Mouse (Mus musculus) fat pad, adult 2 months (tissue): ENCODE results near the gene Calml3.

Experiments
- DNase-seq: peaks from one replicate; pipeline ENCODE4 v3.0.0-alpha.2; 2011; ENCODE audit warnings: low read depth, low spot score; ENCODE audit errors: extremely low read depth

Calml3 gene

DNA sequence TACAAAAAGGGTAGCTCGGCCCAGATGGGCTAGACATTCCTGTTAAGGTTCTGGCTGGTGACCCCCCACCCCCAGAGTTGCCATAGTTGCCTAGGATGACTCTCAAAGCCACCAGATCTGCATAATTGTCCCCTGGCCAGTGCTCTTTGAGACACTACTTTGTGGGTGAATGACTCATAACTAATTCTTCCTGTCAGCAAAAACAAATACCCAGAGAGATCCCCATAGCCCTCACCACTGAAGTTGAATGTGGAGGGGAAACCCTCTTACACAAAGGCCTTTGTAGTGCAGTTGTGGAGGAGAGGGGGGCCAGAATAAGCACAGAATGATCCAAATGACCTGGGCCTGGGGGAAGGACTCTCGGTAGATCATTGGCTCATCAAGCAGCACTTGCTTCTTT, 21.6 kb downstream of the Calml3 start:
- DNase-seq: no peak

DNA sequence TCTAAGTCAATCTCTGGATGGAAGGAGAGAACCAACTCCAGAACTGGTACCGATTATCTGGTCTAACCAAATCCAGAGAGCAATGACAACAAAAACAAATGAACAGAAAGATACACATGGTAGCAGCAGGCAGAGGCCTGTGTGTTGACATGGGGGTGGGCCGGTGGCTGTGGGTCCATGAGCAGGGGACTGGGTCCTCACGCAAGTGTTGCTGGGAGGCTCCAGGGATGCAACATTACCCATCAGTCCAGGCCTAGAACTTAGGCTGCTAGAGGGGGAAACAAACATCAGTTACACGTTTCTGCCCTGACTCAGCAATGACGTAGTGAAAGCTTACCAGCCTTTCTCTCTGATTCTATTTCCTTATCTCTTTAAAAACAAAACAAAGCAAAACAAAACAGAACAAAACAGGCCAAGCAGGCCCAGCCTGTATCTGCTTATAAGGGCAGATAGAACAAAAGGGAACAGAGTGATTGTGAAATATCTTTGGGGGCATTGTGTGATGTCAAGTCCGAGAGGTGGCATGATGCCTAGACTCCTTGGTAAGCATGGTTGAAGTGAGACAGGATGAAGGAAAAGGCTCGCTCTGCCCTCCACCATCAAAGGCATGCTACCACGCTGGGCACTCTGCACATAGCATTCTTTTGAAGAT, 24.4 kb downstream of the Calml3 start:
- DNase-seq: no peak

DNA sequence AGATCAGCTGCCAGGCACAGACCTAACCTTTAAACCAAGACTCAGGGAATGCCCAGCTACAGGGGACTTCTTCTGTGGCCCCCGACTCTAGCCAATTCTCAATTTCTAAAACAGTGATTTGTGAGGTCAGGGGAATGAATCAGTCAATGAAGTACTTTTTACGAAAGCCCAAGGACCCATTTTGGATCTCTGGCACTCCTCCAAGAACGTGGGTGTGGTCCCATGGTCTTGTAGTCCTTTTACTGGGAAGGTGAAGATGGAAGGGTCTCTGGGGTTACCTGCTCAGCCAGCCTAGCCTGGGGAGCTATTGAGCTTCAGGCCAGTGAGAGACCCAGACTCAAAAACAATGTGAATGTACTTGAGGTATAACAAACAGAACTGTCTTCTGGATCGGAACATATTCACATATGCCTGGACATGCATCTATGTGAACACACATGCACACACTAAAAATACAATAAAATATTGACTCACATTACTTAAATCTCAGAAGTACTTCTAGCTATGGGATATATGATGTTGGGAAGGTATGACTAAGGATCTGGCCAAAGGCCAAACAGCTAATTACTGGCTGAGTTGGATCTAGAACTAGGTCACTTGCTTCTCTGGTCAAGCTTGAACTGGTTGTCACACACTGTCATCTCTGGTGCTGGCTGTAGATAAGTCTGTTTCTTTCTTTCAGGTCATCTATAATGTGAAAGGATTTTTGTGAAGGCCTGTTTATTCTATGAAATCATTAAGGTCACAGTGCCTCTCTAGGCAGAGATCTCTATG, 25.3 kb downstream of the Calml3 start:
- no peak for DNase-seq

DNA sequence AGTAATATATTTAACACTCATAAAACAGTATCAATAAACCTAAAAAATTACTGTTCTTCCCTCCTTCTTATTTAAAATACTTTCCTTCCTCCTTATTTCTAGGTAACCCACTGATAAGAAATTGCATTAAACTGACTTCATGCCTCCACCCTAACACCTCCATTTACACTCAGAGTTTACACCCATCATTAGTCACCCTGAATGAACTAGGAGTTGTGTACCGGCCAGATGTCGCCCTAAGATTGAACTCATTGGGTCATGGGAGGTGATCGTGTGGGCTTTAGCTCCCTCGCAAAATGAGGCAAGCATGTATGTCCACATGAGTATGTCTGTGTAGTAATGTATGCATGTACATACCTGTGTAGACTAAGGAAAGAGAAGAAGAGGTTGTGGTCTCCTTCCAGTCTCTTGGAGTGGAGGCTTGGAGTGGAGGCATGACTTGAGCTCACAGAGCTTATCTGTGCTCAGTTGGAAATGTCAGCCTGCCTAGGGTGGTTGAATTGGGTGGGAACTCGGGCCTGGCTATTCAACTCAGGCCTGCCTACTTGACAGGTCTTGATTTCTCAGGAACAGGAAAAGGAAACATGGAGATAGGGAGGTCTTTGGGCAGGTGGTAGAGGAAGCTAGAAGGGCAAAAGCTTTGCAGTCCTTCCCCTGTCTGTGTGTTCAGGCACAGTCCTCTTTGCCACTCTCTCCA, 26.8 kb downstream of the Calml3 start:
- DNase-seq: no peak

DNA sequence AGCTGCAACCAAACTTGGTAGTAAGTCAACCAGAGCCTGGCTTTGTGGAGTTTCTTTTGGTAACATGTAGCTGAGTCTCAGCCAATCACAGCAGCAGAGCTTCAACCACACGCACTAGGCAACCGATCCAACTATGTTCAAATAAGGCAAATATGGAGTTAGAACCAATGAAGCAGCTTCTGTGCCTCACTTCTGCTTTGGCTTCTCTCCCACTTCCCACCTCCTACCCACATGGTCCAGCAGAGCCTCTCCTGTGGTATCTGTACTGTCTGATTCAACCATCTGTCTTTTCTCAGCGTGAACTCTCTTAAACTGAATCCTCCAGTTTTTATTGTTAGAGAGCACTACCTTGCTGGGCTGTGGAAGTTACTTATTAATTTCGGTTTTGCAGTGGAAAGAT, 27.7 kb downstream of the Calml3 start:
- DNase-seq: no peak

DNA sequence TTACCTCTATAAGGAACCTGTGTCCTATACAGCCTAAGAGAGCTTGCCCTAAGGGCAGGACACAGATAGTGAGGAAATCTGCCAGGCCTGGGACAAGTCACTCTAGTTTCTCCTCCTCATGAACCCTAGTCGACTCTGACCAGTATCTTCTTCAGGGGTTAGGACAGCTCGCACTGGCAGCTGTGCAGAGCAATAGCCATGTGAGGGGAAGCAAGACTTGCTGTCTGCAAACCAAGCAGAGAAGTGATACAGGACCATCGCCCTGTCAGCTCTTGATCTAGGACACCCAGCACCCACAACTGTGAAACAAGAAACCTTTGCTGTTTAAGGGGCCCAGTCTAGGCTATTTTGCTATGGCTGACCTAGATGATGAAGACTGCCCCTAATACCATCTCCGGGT, 29.1 kb downstream of the Calml3 start:
- DNase-seq: no peak

DNA sequence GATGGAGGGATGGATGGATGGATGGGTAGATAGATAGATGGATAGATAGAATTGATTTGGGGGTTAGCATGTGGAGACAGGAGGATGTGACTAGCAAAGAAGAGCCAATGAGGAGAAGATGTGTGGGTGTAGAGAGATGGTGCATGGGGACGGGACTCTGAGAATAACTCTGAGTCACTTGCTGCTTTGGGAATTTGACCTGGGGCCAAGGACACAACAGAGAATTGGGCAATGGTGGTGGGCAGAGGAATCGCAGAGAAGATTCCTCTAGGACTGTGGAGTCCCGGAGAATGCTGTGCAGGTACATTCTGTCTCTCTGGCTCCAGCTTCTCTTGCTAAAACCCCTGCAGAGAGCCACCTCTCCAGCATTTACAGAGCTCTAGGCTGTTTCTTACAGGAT, 29.8 kb downstream of the Calml3 start:
- DNase-seq: no peak

DNA sequence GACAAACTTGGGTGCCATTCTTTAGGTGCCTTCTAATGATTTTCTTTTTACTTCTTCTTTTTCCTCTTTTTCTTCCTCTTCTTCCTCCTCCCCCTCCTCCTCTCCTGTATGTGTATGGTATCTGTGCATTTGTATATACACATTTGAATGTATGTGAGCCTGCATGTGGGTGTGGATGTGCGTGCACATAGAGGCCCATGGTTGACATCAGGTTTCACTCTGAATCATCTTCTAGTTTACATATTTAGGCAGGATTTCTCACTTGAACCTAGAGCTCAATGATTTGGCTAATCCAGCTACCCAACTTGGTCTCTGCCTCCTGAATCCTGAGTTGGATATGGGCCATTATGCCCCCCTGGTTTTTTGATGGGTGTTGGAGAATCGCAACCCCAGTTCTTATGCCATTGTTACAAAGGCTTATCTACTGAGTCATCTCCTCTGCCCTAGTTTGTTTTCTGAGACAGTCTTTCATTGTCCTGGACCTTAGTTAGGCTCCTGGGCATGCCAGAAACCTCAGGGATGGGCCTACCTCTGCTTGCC, 30.9 kb downstream of the Calml3 start:
- no peak for DNase-seq

DNA sequence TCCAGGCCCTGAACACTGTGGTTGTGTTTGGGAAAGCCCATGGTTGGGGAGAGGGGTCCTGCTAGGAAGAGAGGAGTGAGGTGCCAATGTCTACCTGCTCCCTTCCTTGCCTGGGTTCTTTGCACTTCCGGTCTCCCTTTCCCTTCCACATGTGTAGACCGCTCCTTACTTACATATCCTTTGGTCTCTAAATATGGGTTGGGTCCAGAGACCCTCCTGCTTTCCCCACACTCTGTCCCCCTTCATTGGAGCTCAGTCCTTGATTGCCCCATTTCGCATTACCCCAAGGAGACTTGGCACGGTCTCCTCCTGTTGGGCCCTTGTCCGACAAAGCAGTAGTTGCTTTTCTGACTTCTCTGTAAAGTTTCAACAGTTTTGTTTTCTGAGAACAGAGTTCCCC, 32.9 kb downstream of the Calml3 start:
- DNase-seq: no peak

DNA sequence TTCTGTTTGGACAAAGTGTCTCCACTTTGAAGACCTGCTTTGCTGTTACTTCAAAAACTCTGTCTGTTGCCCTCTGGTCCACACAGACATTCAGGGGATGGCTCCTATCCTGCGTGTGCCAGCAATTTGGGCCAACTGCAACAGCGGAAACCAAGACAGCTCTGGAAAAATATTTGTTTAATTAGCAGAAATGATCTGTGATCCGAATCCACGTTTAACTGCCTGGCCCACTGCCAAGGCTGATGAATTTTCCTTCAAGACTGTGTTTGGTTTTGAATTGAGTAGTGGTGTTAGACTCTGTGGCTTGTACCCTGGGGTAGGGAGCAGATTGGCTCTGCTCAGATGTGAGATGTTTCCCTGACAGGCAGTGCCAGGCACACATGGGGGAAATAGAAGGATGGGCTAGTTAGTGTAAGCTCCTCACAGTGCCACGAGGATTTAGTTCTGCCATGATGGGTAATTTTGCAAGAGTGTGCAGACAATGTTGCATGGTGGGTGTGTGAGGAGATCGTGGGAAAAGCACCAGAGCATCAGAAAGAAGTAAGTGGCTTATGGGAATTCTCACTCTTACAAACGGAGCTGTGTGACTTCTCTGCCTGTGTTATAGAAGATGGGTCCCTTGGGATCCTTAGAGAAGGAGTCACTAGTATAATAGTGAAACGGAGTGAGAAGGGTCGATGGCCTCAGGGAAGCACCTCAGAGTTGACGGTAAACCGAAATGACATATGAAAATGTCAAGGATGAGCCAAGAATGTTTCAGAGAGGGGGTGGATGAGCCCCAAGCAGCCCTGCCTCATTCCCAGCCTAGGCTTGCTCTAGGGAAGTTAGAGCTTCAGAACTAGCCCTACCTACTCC, 33.7 kb downstream of the Calml3 start:
- DNase-seq: no peak

DNA sequence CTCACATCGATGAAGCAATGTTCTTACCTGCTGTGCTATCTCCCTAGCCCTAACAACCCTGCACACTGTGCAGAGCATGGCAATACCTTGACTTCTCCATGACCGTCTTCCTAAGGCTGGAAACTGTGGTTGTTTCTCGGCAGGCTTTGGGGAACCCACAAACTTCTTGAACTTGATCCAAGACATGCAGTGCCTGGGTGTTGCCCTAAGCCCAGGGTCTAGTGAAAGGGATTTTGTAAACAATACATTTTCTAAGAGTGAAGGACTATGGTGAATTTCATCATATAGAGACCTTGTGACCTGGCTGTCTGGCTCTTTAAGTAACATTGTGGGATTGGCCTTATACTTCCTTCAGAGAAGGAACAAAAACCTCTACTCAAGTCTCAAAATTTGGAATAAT, 34.6 kb downstream of the Calml3 start:
- DNase-seq: no peak

DNA sequence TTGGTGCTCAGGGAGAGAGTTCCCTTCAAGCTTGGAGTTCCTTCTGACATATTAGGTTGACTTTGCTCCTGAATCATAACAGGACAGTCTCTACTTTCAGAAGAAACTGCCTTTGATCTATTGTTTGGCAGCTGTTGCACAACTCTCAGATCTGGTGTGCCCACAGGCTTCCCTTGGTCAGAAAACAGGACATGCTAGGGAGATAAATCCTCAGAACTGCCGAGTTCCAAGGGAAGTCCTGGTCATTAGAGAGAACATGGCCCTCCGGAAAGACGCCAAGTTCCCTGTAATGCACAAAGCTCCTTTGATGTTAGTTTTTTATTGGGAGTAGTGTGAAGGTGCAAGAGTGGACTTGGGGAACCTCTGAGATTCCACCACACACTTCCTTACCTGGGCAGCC, 35.5 kb downstream of the Calml3 start:
- DNase-seq: peak; percentile 99

DNA sequence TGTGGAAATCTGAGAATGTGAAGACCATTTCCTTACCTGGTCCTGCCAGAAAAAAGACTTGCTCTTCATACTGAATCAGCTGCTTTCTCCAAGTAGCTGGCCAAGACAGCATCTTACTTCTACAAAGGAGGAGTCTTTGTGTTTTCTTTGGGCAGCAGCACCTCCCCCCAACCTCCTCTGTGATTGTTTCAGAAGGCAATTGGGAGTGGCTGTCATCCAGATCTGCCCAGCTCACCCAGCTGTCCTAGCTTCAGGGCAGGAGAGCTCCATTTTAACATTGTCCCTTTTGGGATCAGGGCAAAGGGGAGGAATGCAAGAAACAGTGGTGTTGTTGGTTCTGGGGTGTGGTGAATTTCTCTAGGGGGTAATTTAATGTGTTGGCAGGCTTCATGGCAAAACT, 37.0 kb downstream of the Calml3 start:
- no peak for DNase-seq

DNA sequence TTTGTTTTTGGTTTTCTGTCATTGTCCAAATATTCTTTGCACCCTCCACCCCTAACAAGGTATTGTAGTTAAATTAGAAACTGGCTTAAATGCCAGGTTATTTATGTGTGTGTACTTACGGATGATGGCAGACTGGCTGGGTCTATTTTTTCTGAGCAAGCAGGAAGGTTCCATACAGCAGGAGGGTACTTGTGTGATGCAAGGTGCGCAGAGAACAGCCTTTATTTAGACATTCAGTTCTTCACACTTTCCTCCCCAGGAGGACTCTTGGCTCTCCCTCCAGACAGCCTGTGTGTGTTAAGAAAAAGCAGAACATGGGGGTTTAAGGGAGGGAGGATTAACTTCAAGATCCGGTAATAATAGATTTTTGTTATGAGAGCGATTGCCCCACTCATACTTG, 38.3 kb downstream of the Calml3 start:
- DNase-seq: no peak

DNA sequence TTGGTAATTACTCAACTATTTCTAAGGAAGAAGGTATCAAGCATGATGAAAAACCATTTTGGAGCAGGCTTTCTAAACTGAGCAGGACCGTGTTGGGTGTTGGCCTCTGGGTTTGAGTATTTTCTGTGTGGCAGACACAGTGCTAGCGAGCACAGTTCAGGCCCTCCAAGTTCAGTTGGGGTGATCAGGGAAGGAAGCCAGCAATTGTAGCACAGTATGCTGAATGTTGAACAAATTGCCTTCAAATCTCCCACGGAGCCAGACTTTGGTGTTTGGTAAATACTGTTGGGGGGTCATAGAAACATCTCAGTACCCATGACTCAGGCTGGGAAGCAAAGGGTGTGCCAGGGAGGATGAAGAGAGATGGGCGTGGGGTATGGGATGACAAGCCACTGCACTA, 43.0 kb downstream of the Calml3 start:
- no peak for DNase-seq

DNA sequence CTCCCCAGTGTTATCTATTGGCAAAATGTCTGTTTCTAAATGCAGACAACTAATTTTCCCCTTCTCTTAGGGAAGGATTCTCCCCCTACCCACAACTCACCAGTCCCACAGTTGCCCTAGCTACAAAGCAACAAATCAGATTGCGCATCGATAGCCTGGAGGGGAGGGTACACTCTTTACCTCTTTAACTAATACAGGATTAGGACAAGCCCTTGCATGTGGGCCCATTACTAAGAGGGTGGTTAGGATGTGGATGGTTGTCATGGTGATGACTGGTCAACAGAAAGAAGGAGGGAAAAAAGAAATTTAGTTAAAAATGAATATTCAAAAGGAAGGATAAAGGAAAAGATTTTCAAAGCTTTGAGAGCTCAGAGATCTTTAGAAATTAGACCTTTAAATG, 45.8 kb downstream of the Calml3 start:
- no peak for DNase-seq

DNA sequence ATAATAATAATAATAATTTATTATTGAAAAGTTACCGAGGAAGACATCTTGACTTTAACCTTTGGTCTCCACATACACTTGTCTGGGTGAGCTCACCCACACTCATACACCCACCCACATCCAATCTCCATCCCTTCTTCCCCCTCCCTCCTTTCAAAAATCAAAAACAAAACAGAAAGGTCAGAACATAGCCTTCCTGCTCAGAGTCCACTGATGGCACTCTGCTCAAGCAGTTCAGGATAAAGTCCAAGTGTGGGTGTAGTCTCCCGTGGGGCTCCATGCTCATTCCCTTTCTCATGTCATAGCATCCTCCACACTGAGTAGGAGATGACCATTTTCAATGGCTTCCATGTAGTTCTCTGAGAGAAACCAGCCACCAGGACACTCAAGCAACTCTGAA, 50.8 kb downstream of the Calml3 start:
- DNase-seq: no peak
